Mouse (Mus musculus): ENCODE results near the gene Ptprn2. TPM values are rescaled to one million over a fixed set of nuclear protein-coding genes. Genes with fewer than 3 reads are reported as not detected.

Ptprn2 gene
- polyA plus RNA-seq, 1 experiment from 2014 or later = 22.1 TPM

GRCm38 (mm10) chr12:117304751-117305624 is 819.5 kb downstream of the Ptprn2 start:
- peaks cover 22% of the 10 kb centered on the region for H3K4me1 ChIP-seq
- peak; percentile 91 for ATAC-seq (replicated peaks)
- peak overlapping the region; percentile 14 for H3K4me2 ChIP-seq
- peak overlapping the region; percentile 76 for H3K27ac ChIP-seq
- no peaks in the 10 kb centered on the region for H3K36me3 ChIP-seq (replicated peaks)
- H3K27me3 ChIP-seq (replicated peaks) = no peaks in the 10 kb centered on the region
- H3K4me3 ChIP-seq = no peak overlapping the region
- no peaks in the 10 kb centered on the region for H3K9me3 ChIP-seq
- no peak overlapping the region for H3K9ac ChIP-seq
- 28% methylated on average over 17 of the region's 17 CpGs for WGBS

GRCm38 (mm10) chr12:117305625-117306105 is 820.1 kb downstream of the Ptprn2 start:
- 33% methylated on average over 5 of the region's 5 CpGs for WGBS
- H3K4me3 ChIP-seq = no peak overlapping the region
- H3K27me3 ChIP-seq (replicated peaks) = no peaks in the 10 kb centered on the region
- H3K4me2 ChIP-seq = no peak overlapping the region
- H3K27ac ChIP-seq = peak overlapping the region; percentile 76
- peak; percentile 59 for ATAC-seq (replicated peaks)
- peaks cover 22% of the 10 kb centered on the region for H3K4me1 ChIP-seq
- H3K9me3 ChIP-seq = no peaks in the 10 kb centered on the region
- H3K36me3 ChIP-seq (replicated peaks) = no peaks in the 10 kb centered on the region
- no peak overlapping the region for H3K9ac ChIP-seq

- H3K4me3 ChIP-seq = no peak overlapping the region
- H3K4me2 ChIP-seq = no peak overlapping the region
- no peak overlapping the region for H3K9ac ChIP-seq
- H3K27me3 ChIP-seq (replicated peaks) = no peaks in the 10 kb centered on the region
- no peaks in the 10 kb centered on the region for H3K36me3 ChIP-seq (replicated peaks)
- 87% methylated on average over 6 of the region's 6 CpGs for WGBS
- H3K27ac ChIP-seq = no peak overlapping the region
- H3K4me1 ChIP-seq = 0 out of 2 replicates have a peak, but pooled peaks cover 5% of the 10 kb centered on the region
- H3K9me3 ChIP-seq = no peaks in the 10 kb centered on the region
- ATAC-seq (replicated peaks) = no peak
Measured at GRCm38 (mm10) chr12:117312079-117312478, 826.6 kb downstream of the Ptprn2 start.

- H3K27ac ChIP-seq = peak overlapping the region; percentile 43; the same call in 1 of the 2 replicates
Measured at GRCm38 (mm10) chr12:117314987-117315386, 829.5 kb downstream of the Ptprn2 start.

GRCm38 (mm10) chr12:117315661-117316060 is 830.1 kb downstream of the Ptprn2 start:
- Histone ChIP-seq H3K4me3 (no peak overlapping the region), H3K4me2 (no peak overlapping the region), H3K36me3 (replicated peaks) (no peaks in the 10 kb centered on the region), H3K4me1 (0 out of 2 replicates have a peak, but pooled peaks cover 5% of the 10 kb centered on the region), H3K27ac (peak overlapping the region; percentile 43; the same call in 1 of the 2 replicates), H3K9ac (no peak overlapping the region), H3K9me3 (no peaks in the 10 kb centered on the region), H3K27me3 (replicated peaks) (no peaks in the 10 kb centered on the region)
- WGBS = 91% methylated on average over 3 of the region's 3 CpGs
- ATAC-seq (replicated peaks) = no peak

More at GRCm38 (mm10) chr12:117314987-117315386, 829.5 kb downstream of the Ptprn2 start:
- H3K27me3 ChIP-seq (replicated peaks) = no peaks in the 10 kb centered on the region
- H3K4me1 ChIP-seq = 0 out of 2 replicates have a peak, but pooled peaks cover 5% of the 10 kb centered on the region
- no peaks in the 10 kb centered on the region for H3K36me3 ChIP-seq (replicated peaks)
- WGBS = 26% methylated on average over 2 of the region's 2 CpGs
- no peak overlapping the region for H3K9ac ChIP-seq
- ATAC-seq (replicated peaks) = peak; percentile 73
- H3K4me3 ChIP-seq = no peak overlapping the region
- no peak overlapping the region for H3K4me2 ChIP-seq
- H3K9me3 ChIP-seq = no peaks in the 10 kb centered on the region

GRCm38 (mm10) chr12:117318229-117318628 is 832.7 kb downstream of the Ptprn2 start:
- H3K9me3 ChIP-seq = no peaks in the 10 kb centered on the region
- ATAC-seq (replicated peaks) = no peak
- no peak overlapping the region for H3K27ac ChIP-seq
- no peak overlapping the region for H3K4me2 ChIP-seq
- no peak overlapping the region for H3K4me3 ChIP-seq
- H3K4me1 ChIP-seq = 0 out of 2 replicates have a peak, but pooled peaks cover 5% of the 10 kb centered on the region
- WGBS = 97% methylated on average over 3 of the region's 3 CpGs
- H3K27me3 ChIP-seq (replicated peaks) = no peaks in the 10 kb centered on the region
- H3K36me3 ChIP-seq (replicated peaks) = no peaks in the 10 kb centered on the region
- H3K9ac ChIP-seq = no peak overlapping the region

GRCm38 (mm10) chr12:117323017-117323416 is 837.5 kb downstream of the Ptprn2 start:
- Histone ChIP-seq H3K9ac (no peak overlapping the region), H3K4me2 (no peak overlapping the region), H3K27me3 (replicated peaks) (no peaks in the 10 kb centered on the region), H3K4me1 (no peaks in the 10 kb centered on the region), H3K27ac (no peak overlapping the region), H3K36me3 (replicated peaks) (no peaks in the 10 kb centered on the region), H3K9me3 (no peaks in the 10 kb centered on the region), H3K4me3 (no peak overlapping the region)
- 100% methylated on average over 2 of the region's 3 CpGs for WGBS
- 0 out of 2 replicates have a peak, but pooled peaks have one; percentile 30 for ATAC-seq (replicated peaks)

MicroRNAs within 50 kb of the gene (microRNA counts, 519-probe panel; counts per million panel counts)
- microRNA mmu-miR-153 = 3,815 counts per million, percentile 85 among the panel's probes with 10 or more counts

Small RNAs within 50 kb of the gene (microRNA-seq; reads per million reads assigned to microRNA genes)
- 3,697 reads per million, percentile 88 among the genes with 10 or more reads in this experiment for gene Mir153

Other genes with a start within 250 kb of the Ptprn2 start
- gene Wdr60, start 222.7 kb upstream of the Ptprn2 start, polyA plus RNA-seq (2015; fragmentation: Nextera tagmentation; extraction: Ambion mirVana) = 22.6 and 24.5 TPM in 2 replicates
- not detected in 2 replicates for gene Gm11027, start 210.3 kb upstream of the Ptprn2 start, polyA plus RNA-seq (2015; fragmentation: Nextera tagmentation; extraction: Ambion mirVana)
- 11.4 and 12.1 TPM in 2 replicates for gene Esyt2, start 204.5 kb upstream of the Ptprn2 start, polyA plus RNA-seq (2015; fragmentation: Nextera tagmentation; extraction: Ambion mirVana)
- gene Ncapg2, start 80.3 kb upstream of the Ptprn2 start, polyA plus RNA-seq (2015; fragmentation: Nextera tagmentation; extraction: Ambion mirVana) = 8.0 TPM in 2 replicates

Data from midbrain, embryonic 15.5 days (tissue).